ENCODE assay signal across 8 mouse cellular contexts in the genomic region with DNA sequence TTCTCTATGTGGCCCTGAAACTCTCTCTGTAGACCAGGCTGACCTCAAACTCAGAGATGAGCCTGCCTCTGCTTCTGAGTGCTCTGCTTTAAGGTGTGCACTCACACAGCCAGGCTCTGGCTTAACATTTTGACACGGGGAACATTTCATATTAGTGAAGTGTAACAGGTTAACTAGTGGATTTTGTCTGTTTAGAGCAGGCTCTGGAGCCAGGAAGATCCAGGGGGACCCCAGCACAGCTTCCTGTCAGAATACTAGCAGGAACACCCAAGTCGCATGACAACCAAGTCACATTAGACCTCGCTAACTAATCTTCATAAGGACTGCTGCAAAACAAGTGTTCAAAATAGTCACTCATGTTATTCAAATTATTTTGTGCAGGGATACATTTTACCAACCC. TPM values are rescaled to one million over a fixed set of nuclear protein-coding genes. Genes with fewer than 3 reads are reported as not detected.
DNase-seq lines count a peak whose midpoint lies in the region; ATAC-seq lines count a peak whose summit lies in the region.

No protein-coding gene starts in this region.

- H3K27me3 ChIP-seq in megakaryocyte, embryonic 14.5 days (replicated peaks) = no peaks in the 10 kb centered on the region
- no peaks in the 10 kb centered on the region for H3K27me3 ChIP-seq in embryonic facial prominence, embryonic 15.5 days
- no peaks in the 10 kb centered on the region for H3K27me3 ChIP-seq in intestine, embryonic 16.5 days (replicated peaks; ENCODE audit: control insufficient read depth, insufficient read depth, low read length)
- no peaks in the 10 kb centered on the region for H3K27me3 ChIP-seq in neural tube, embryonic 13.5 days

- H3K36me3 ChIP-seq in megakaryocyte, embryonic 14.5 days (replicated peaks; ENCODE audit: low read length) = peaks cover 4% of the 10 kb centered on the region
- no peaks in the 10 kb centered on the region for H3K36me3 ChIP-seq in embryonic facial prominence, embryonic 15.5 days
- no peaks in the 10 kb centered on the region for H3K36me3 ChIP-seq in intestine, embryonic 16.5 days (ENCODE audit: control insufficient read depth, insufficient read depth, low read length)
- no peaks in the 10 kb centered on the region for H3K36me3 ChIP-seq in neural tube, embryonic 13.5 days

- H3K4me3 ChIP-seq in megakaryocyte, embryonic 14.5 days (replicated peaks) = peak overlapping the region; percentile 99
- peak overlapping the region; percentile 74 for H3K4me3 ChIP-seq in embryonic facial prominence, embryonic 15.5 days (replicated peaks)
- peak overlapping the region; percentile 82 for H3K4me3 ChIP-seq in intestine, embryonic 16.5 days (ENCODE audit: low read length)
- peak overlapping the region; percentile 78 for H3K4me3 ChIP-seq in neural tube, embryonic 13.5 days

- H3K4me2 ChIP-seq in embryonic facial prominence, embryonic 15.5 days (replicated peaks) = peak overlapping the region; percentile 52
- peak overlapping the region; percentile 72 for H3K4me2 ChIP-seq in intestine, embryonic 16.5 days (ENCODE audit: low read depth, low read length)
- H3K4me2 ChIP-seq in neural tube, embryonic 13.5 days = peak overlapping the region; percentile 63

- H3K27ac ChIP-seq in embryonic facial prominence, embryonic 15.5 days (replicated peaks) = peak overlapping the region; percentile 93
- H3K27ac ChIP-seq in intestine, embryonic 16.5 days (ENCODE audit: low read length) = no peak overlapping the region
- H3K27ac ChIP-seq in neural tube, embryonic 13.5 days (replicated peaks) = peak overlapping the region; percentile 90; the same call in 1 of the 2 replicates

- peaks cover 12% of the 10 kb centered on the region for H3K9me3 ChIP-seq in megakaryocyte, embryonic 14.5 days
- H3K9me3 ChIP-seq in embryonic facial prominence, embryonic 15.5 days (replicated peaks) = no peaks in the 10 kb centered on the region
- no peaks in the 10 kb centered on the region for H3K9me3 ChIP-seq in intestine, embryonic 16.5 days (ENCODE audit: control insufficient read depth, low read length)
- H3K9me3 ChIP-seq in neural tube, embryonic 13.5 days = no peaks in the 10 kb centered on the region

- ATAC-seq in megakaryocyte, adult 5-6 weeks (ENCODE audit: poor library complexity, severe bottlenecking) = no peak
- ATAC-seq in embryonic facial prominence, embryonic 15.5 days (ENCODE audit: insufficient number of reproducible peaks, low FRiP score, low TSS enrichment, low read depth) = no peak
- no peak for ATAC-seq in intestine, embryonic 16.5 days
- ATAC-seq in neural tube, embryonic 13.5 days (ENCODE audit: low read depth) = no peak

- peak overlapping the region; percentile 16; the same call in 1 of the 2 replicates for H3K9ac ChIP-seq in embryonic facial prominence, embryonic 15.5 days
- H3K9ac ChIP-seq in intestine, embryonic 16.5 days (ENCODE audit: low read depth, low read length) = peak overlapping the region; percentile 87
- peak overlapping the region; percentile 73 for H3K9ac ChIP-seq in neural tube, embryonic 13.5 days

- DNase-seq in ovary, postnatal 14 days (ENCODE audit: low spot score) = no peak
- DNase-seq in natural killer cell, adult 2 months (ENCODE audit: low spot score in 2 of 2) = no peak
- no peak for DNase-seq in right cerebral cortex, postnatal 10 days (ENCODE audit: low spot score in 2 of 2)

- peaks cover 49% of the 10 kb centered on the region for H3K4me1 ChIP-seq in megakaryocyte, embryonic 14.5 days
- peaks cover 7% of the 10 kb centered on the region for H3K4me1 ChIP-seq in embryonic facial prominence, embryonic 15.5 days
- peaks cover 2% of the 10 kb centered on the region; the same call in 1 of the 2 replicates for H3K4me1 ChIP-seq in intestine, embryonic 16.5 days (ENCODE audit: control insufficient read depth, insufficient read depth, low read length)
- peaks cover 16% of the 10 kb centered on the region for H3K4me1 ChIP-seq in neural tube, embryonic 13.5 days (replicated peaks)

- 27% methylated on average over 3 of the region's 3 CpGs for WGBS in embryonic facial prominence, embryonic 15.5 days
- 26% methylated on average over 3 of the region's 3 CpGs for WGBS in intestine, embryonic 16.5 days
- 24% methylated on average over 3 of the region's 3 CpGs for WGBS in neural tube, embryonic 13.5 days

RNA-seq across cellular contexts. Expression of gene Ogdh, which starts 0.6 kb away (rescaled TPM):
- polyA plus RNA-seq in megakaryocyte, embryonic 14.5 days (2012; ENCODE audit: insufficient read depth, low replicate concordance) = 19.3 and 34.8 TPM in 2 replicates
- 92.5 and 99.3 TPM in 2 replicates for total RNA-seq in megakaryocyte, adult 5-6 weeks (2015)
- total RNA-seq in megakaryocyte, adult 5-6 weeks (2017) = 74.2 and 90.3 TPM in 2 replicates
- 98.5 and 101 TPM in 2 replicates for polyA plus RNA-seq in embryonic facial prominence, embryonic 15.5 days (2015; fragmentation: Nextera tagmentation; extraction: Ambion mirVana)
- 171 and 189 TPM in 2 replicates for polyA plus RNA-seq in intestine, embryonic 16.5 days (2015; fragmentation: Nextera tagmentation; extraction: Ambion mirVana)
- 101 and 102 TPM in 2 replicates for polyA plus RNA-seq in neural tube, embryonic 13.5 days (2015; fragmentation: Nextera tagmentation; extraction: Ambion mirVana)

RNA-seq across cellular contexts. Expression of gene Tmed4, which starts 16.2 kb away (rescaled TPM):
- 2.5 and 33.8 TPM in 2 replicates for polyA plus RNA-seq in megakaryocyte, embryonic 14.5 days (2012; ENCODE audit: insufficient read depth, low replicate concordance)
- total RNA-seq in megakaryocyte, adult 5-6 weeks (2015) = 34.8 and 40.1 TPM in 2 replicates
- 35.1 and 35.8 TPM in 2 replicates for total RNA-seq in megakaryocyte, adult 5-6 weeks (2017)
- polyA plus RNA-seq in embryonic facial prominence, embryonic 15.5 days (2015; fragmentation: Nextera tagmentation; extraction: Ambion mirVana) = 102 and 105 TPM in 2 replicates
- 165 and 177 TPM in 2 replicates for polyA plus RNA-seq in intestine, embryonic 16.5 days (2015; fragmentation: Nextera tagmentation; extraction: Ambion mirVana)
- 131 and 137 TPM in 2 replicates for polyA plus RNA-seq in neural tube, embryonic 13.5 days (2015; fragmentation: Nextera tagmentation; extraction: Ambion mirVana)

RNA-seq across cellular contexts. Expression of gene Ddx56, which starts 23.3 kb away (rescaled TPM):
- polyA plus RNA-seq in megakaryocyte, embryonic 14.5 days (2012; ENCODE audit: insufficient read depth, low replicate concordance) = 6.2 and 7.6 TPM in 2 replicates
- total RNA-seq in megakaryocyte, adult 5-6 weeks (2015) = 11.9 and 14.0 TPM in 2 replicates
- 12.8 and 12.9 TPM in 2 replicates for total RNA-seq in megakaryocyte, adult 5-6 weeks (2017)
- polyA plus RNA-seq in embryonic facial prominence, embryonic 15.5 days (2015; fragmentation: Nextera tagmentation; extraction: Ambion mirVana) = 85.9 and 86.9 TPM in 2 replicates
- polyA plus RNA-seq in intestine, embryonic 16.5 days (2015; fragmentation: Nextera tagmentation; extraction: Ambion mirVana) = 100 and 110 TPM in 2 replicates
- 69.3 and 69.4 TPM in 2 replicates for polyA plus RNA-seq in neural tube, embryonic 13.5 days (2015; fragmentation: Nextera tagmentation; extraction: Ambion mirVana)

Comparison
In these comparisons a context has a peak if more than half of its experiments do, and no peak if none do; other contexts are left out.
1. H3K9ac ChIP-seq: peak in every context shown above with its lines; median percentile 87 in intestine, embryonic 16.5 days; 73 in neural tube, embryonic 13.5 days; 16 in embryonic facial prominence, embryonic 15.5 days.